Mouse (Mus musculus) spleen, adult 2 months (tissue): ENCODE measurements at regions not wholly inside any gene's neighbourhood (a gene's known extent, or its start where the extent isn't known, plus 50 kb on each side); places are given as distances from the start of the nearest gene placed in this dataset.

Experiments used
- CTCF ChIP-seq: fragments of 200-500 bp; IDR thresholded peaks from 2 replicates; pipeline ENCODE4 v1.5.1; 2011; ENCODE audit warnings: mild to moderate bottlenecking, inconsistent platforms; ENCODE audit not compliant: insufficient read depth, insufficient read length, insufficient replicate concordance; ENCODE audit errors: extremely low read depth
- POLR2A ChIP-seq: fragments of 200-500 bp; IDR thresholded peaks from 2 replicates; pipeline ENCODE4 v1.6.1; 2011; ENCODE audit warnings: low read depth, low read length, inconsistent platforms

DNA sequence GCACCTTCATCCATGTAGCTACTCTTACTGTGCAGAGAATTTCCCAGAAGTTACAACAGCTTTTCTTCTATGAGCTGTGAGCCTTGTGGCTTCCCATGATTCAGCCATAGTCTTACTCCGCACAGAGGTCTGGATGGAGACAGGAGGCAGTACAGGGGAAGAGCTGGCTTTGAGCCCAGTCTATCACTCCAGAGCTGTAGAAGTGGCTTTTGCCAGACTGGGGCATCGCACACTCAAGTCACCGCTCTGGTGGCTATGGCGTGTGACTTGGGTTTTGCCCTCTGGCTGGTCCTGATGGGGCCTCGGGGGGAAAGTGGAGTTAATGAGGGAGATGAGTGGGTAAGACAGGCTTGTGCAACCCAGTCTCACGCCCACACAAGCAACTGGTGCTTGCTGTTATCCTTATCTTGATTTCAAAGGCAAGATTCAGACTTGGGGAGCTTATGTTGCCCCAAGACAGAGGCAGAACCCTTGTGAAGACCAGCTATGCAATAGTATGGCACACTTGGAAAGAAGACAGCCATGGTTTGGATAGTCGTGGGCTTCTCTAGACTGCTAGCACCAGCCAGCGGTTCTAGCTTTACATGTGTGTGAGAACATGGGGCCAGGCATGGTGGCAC, 81.7 kb upstream of the Zfp217 start:
- TF ChIP-seq POLR2A, result no peak
- no peak for TF ChIP-seq CTCF
